8 mouse cellular contexts compared by ENCODE assay signal in the genomic region with DNA sequence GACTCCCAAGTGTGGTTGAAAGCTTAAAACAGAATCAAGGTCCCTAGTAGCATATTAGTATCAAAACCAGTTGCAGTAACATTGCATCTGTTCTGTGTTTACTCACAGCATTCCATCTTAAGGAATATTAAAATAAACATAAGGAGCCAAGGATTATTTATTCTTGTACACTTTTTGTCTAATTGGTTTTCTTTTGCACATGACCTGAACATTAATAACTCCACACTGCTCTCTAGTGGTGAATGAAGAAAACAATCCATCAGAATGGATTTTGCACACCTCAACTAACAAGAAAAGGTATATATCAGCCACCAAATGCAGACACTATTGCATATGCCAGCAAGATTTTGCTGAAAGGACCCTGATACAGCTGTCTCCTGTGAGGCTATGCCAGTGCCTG. TPM values are rescaled to one million over a fixed set of nuclear protein-coding genes. Genes with fewer than 3 reads are reported as not detected.
DNase-seq lines count a peak whose midpoint lies in the region; ATAC-seq and TF ChIP-seq lines count a peak whose summit lies in the region.

No protein-coding gene starts in this region.

- no peak for TF ChIP-seq EP300 in lung, postnatal 0 days (IDR thresholded peaks at IDR 0.05)

- no peak overlapping the region for H3K27ac ChIP-seq in forebrain, postnatal 0 days (ENCODE audit: low read depth, low read length)
- no peak overlapping the region for H3K27ac ChIP-seq in forebrain, embryonic 15.5 days (replicated peaks)
- no peak overlapping the region for H3K27ac ChIP-seq in lung, postnatal 0 days (ENCODE audit: low read length)

- peaks cover 3% of the 10 kb centered on the region; the same call in 1 of the 2 replicates for H3K36me3 ChIP-seq in forebrain, postnatal 0 days (ENCODE audit: insufficient read depth)
- H3K36me3 ChIP-seq in forebrain, embryonic 15.5 days, result 0 out of 2 replicates have a peak, but pooled peaks cover 6% of the 10 kb centered on the region
- no peaks in the 10 kb centered on the region for H3K36me3 ChIP-seq in lung, postnatal 0 days (ENCODE audit: insufficient read depth, low read length)

- H3K4me2 ChIP-seq in forebrain, postnatal 0 days (ENCODE audit: low read depth), result no peak overlapping the region
- H3K4me2 ChIP-seq in forebrain, embryonic 15.5 days (replicated peaks), result no peak overlapping the region
- H3K4me2 ChIP-seq in lung, postnatal 0 days (replicated peaks; ENCODE audit: low read depth, low read length), result no peak overlapping the region

- H3K9me3 ChIP-seq in forebrain, postnatal 0 days (ENCODE audit: low read length), result no peaks in the 10 kb centered on the region
- H3K9me3 ChIP-seq in forebrain, embryonic 15.5 days, result no peaks in the 10 kb centered on the region
- no peaks in the 10 kb centered on the region for H3K9me3 ChIP-seq in lung, postnatal 0 days (ENCODE audit: low read length)

- TF ChIP-seq CTCF in forebrain, postnatal 0 days (IDR thresholded peaks at IDR 0.05; ENCODE audit: low read depth), result peak; percentile 73
- peak; percentile 69 for TF ChIP-seq CTCF in lung, postnatal 0 days (IDR thresholded peaks at IDR 0.05)

- no peak overlapping the region for H3K9ac ChIP-seq in forebrain, postnatal 0 days
- H3K9ac ChIP-seq in forebrain, embryonic 15.5 days (replicated peaks), result no peak overlapping the region
- H3K9ac ChIP-seq in lung, postnatal 0 days (replicated peaks; ENCODE audit: low read depth), result no peak overlapping the region

- intact Hi-C loops in heart, postnatal 25 days (cut with DNase I), result loop anchor here (2.0 to 5.0 kb wide), 3 partner anchors 199 to 629 kb away; no protein-coding TSS in a partner anchor

- H3K4me1 ChIP-seq in forebrain, postnatal 0 days (ENCODE audit: insufficient read depth), result no peaks in the 10 kb centered on the region
- no peaks in the 10 kb centered on the region for H3K4me1 ChIP-seq in forebrain, embryonic 15.5 days
- no peaks in the 10 kb centered on the region for H3K4me1 ChIP-seq in lung, postnatal 0 days (ENCODE audit: insufficient read depth, low read depth, low read length)

- H3K27me3 ChIP-seq in forebrain, postnatal 0 days (ENCODE audit: insufficient read depth, low read length), result no peaks in the 10 kb centered on the region
- no peaks in the 10 kb centered on the region for H3K27me3 ChIP-seq in forebrain, embryonic 15.5 days
- H3K27me3 ChIP-seq in lung, postnatal 0 days (replicated peaks; ENCODE audit: insufficient read depth, low read length), result no peaks in the 10 kb centered on the region

- peak; percentile 55 for DNase-seq in forebrain, postnatal 0 days
- DNase-seq in lung, postnatal 0 days (ENCODE audit: low spot score), result peak; percentile 70
- DNase-seq in lung, postnatal 10 days, result no peak
- peak; percentile 33 for DNase-seq in retina, postnatal 7 days (ENCODE audit: low read depth, low spot score)
- no peak for DNase-seq in left cerebral cortex, adult 8-10 months (ENCODE audit: low spot score in 2 of 2)
- no peak for DNase-seq in heart, postnatal 25 days (ENCODE audit: low spot score)

- ATAC-seq in forebrain, postnatal 0 days, result no peak
- ATAC-seq in forebrain, embryonic 15.5 days (replicated peaks), result no peak
- ATAC-seq in lung, postnatal 0 days, result no peak
- ATAC-seq in common myeloid progenitor, adult 5-6 weeks (replicated peaks; ENCODE audit: low read depth, poor library complexity, severe bottlenecking), result 0 out of 2 replicates have a peak, but pooled peaks have one; percentile 58

- H3K4me3 ChIP-seq in forebrain, postnatal 0 days (ENCODE audit: low read depth, low read length), result no peak overlapping the region
- H3K4me3 ChIP-seq in forebrain, embryonic 15.5 days, result no peak overlapping the region
- no peak overlapping the region for H3K4me3 ChIP-seq in lung, postnatal 0 days (ENCODE audit: low read depth, low read length)

RNA-seq across cellular contexts. Expression of a gene that starts 21.5 kb away (rescaled TPM):
- total RNA-seq in forebrain, postnatal 0 days (2014; rRNA removed), result 9.2 and 10.5 TPM in 2 replicates
- polyA plus RNA-seq in forebrain, postnatal 0 days (2015; fragmentation: Nextera tagmentation; extraction: Ambion mirVana), result 4.2 and 8.1 TPM in 2 replicates
- 20.8 and 20.9 TPM in 2 replicates for polyA plus RNA-seq in forebrain, embryonic 15.5 days (2015; fragmentation: Nextera tagmentation; extraction: Ambion mirVana)
- polyA plus RNA-seq in lung, postnatal 0 days (2015; fragmentation: Nextera tagmentation; extraction: Ambion mirVana), result 4.2 and 6.9 TPM in 2 replicates
- total RNA-seq in common myeloid progenitor, adult 5-6 weeks (2017), result 9.0 and 9.1 TPM in 2 replicates
- total RNA-seq in left cerebral cortex, adult 8-10 months (2022), result 10 to 100 TPM in 3 of 4 experiments, 1 to 10 TPM in 1; 9.5 to 13.4 (median 11.2) TPM
- total RNA-seq in heart, postnatal 25 days (2021), result 1 to 10 TPM; 5.0 to 5.8 TPM

RNA-seq across cellular contexts. Expression of a gene that starts 21.5 kb away (rescaled TPM):
- total RNA-seq in forebrain, postnatal 0 days (2014; rRNA removed), result 21.4 and 22.5 TPM in 2 replicates
- polyA plus RNA-seq in forebrain, postnatal 0 days (2015; fragmentation: Nextera tagmentation; extraction: Ambion mirVana), result 30.9 and 36.9 TPM in 2 replicates
- 38.0 and 39.9 TPM in 2 replicates for polyA plus RNA-seq in forebrain, embryonic 15.5 days (2015; fragmentation: Nextera tagmentation; extraction: Ambion mirVana)
- 17.6 and 20.0 TPM in 2 replicates for polyA plus RNA-seq in lung, postnatal 0 days (2015; fragmentation: Nextera tagmentation; extraction: Ambion mirVana)
- 14.7 and 36.2 TPM in 2 replicates for total RNA-seq in common myeloid progenitor, adult 5-6 weeks (2017)
- total RNA-seq in left cerebral cortex, adult 8-10 months (2022), result 10 to 100 TPM; 23.0 to 26.7 (median 26.1) TPM
- 10 to 100 TPM; 24.7 to 25.5 TPM for total RNA-seq in heart, postnatal 25 days (2021)

Comparison
In these comparisons a context has a peak if more than half of its experiments do, and no peak if none do; other contexts are left out.
1. DNase-seq: peak in forebrain, postnatal 0 days (single experiment), lung, postnatal 0 days (single experiment) and retina, postnatal 7 days (single experiment); none in lung, postnatal 10 days (single experiment), left cerebral cortex, adult 8-10 months (0 of 2) and heart, postnatal 25 days (single experiment).